Mouse (Mus musculus) neural tube, embryonic 15.5 days (tissue): ENCODE results near the gene Gm21970. TPM values are rescaled to one million over a fixed set of nuclear protein-coding genes. Genes with fewer than 3 reads are reported as not detected.

Experiments
- ATAC-seq: fragments of 200-750 bp; cut with Nextera tagmentation; 2 replicates; pipeline ENCODE4 v1.8.0; 2017; ENCODE audit warnings: mild to moderate bottlenecking, moderate TSS enrichment, moderate library complexity; ENCODE audit not compliant: low FRiP score
- H3K27ac ChIP-seq: fragments of 300-500 bp; sonication (generic); replicated peaks from 2 replicates; pipeline ENCODE4 v1.5.1; 2015; ENCODE audit warnings: mild to moderate bottlenecking, inconsistent platforms
- H3K27me3 ChIP-seq: fragments of 300-500 bp; sonication (generic); replicated peaks from 2 replicates; pipeline ENCODE4 v1.6.1; 2015; ENCODE audit warnings: inconsistent platforms
- H3K36me3 ChIP-seq: fragments of 300-500 bp; sonication (generic); 2 replicates; pipeline ENCODE4 v1.6.1; 2015; ENCODE audit warnings: inconsistent platforms
- H3K4me1 ChIP-seq: fragments of 300-500 bp; sonication (generic); 2 replicates; pipeline ENCODE4 v1.6.1; 2015; ENCODE audit warnings: inconsistent platforms
- H3K4me2 ChIP-seq: fragments of 300-500 bp; sonication (generic); 2 replicates; pipeline ENCODE4 v1.6.1; 2015; ENCODE audit warnings: inconsistent platforms, mild to moderate bottlenecking, moderate library complexity
- H3K4me3 ChIP-seq: fragments of 300-500 bp; sonication (generic); replicated peaks from 2 replicates; pipeline ENCODE4 v1.5.1; 2015; ENCODE audit warnings: mild to moderate bottlenecking, inconsistent platforms
- H3K9ac ChIP-seq: fragments of 300-500 bp; sonication (generic); replicated peaks from 2 replicates; pipeline ENCODE4 v1.6.1; 2015; ENCODE audit warnings: mild to moderate bottlenecking, inconsistent platforms
- H3K9me3 ChIP-seq: fragments of 300-500 bp; sonication (generic); replicated peaks from 2 replicates; pipeline ENCODE4 v1.6.1; 2016; ENCODE audit warnings: inconsistent platforms
- WGBS: fragments of 180-500 bp; shearing (Covaris S2); methylation state at CpG from one replicate; pipeline ENCODE4 v1.1.7; 2015; ENCODE audit warnings: mixed read lengths; 5-methylcytosine and 5-hydroxymethylcytosine counted together
- polyA plus RNA-seq: library from polyadenylated mRNA; unstranded; fragments of >200 nt; fragmentation: Nextera tagmentation; extraction: Ambion mirVana; gene quantifications from 2 replicates; pipeline ENCODE4 v1.2.1, GENCODE M21; 2015

Gene Gm21970
- polyA plus RNA-seq = not detected in 2 replicates

GRCm38 (mm10) chr16:91391421-91391820, at the start of gene Gm21970:
Gene Gm21970 (plus strand): TSS chr16:91391721.
- Histone ChIP-seq H3K4me3 (no peak within 1 kb of the TSS), H3K4me2 (no peak within 1 kb of the TSS), H3K27ac (no peak within 1 kb of the TSS), H3K27me3 (no peaks in the 10 kb centered on the region), H3K4me1 (no peaks in the 10 kb centered on the region), H3K9ac (no peak within 1 kb of the TSS), H3K9me3 (no peaks in the 10 kb centered on the region), H3K36me3 (peaks cover 57% of the 10 kb centered on the region)
- WGBS = 74% methylated on average over 5 of the region's 5 CpGs
- ATAC-seq = no peak

GRCm38 (mm10) chr16:91346491-91346890, 45.0 kb upstream of the Gm21970 start:
- no peak overlapping the region for H3K4me2 ChIP-seq

GRCm38 (mm10) chr16:91347491-91348263, 43.8 kb upstream of the Gm21970 start:
- peaks cover 51% of the 10 kb centered on the region for H3K27me3 ChIP-seq

More at GRCm38 (mm10) chr16:91346491-91346890, 45.0 kb upstream of the Gm21970 start:
- ATAC-seq = no peak
- Histone ChIP-seq H3K36me3 (no peaks in the 10 kb centered on the region), H3K27ac (no peak overlapping the region), H3K4me1 (peaks cover 13% of the 10 kb centered on the region), H3K9ac (no peak overlapping the region), H3K9me3 (no peaks in the 10 kb centered on the region), H3K27me3 (peaks cover 41% of the 10 kb centered on the region), H3K4me3 (no peak overlapping the region)
- WGBS = 75% methylated on average over 9 of the region's 9 CpGs

GRCm38 (mm10) chr16:91348264-91348565, 43.3 kb upstream of the Gm21970 start:
- Histone ChIP-seq H3K4me1 (peaks cover 13% of the 10 kb centered on the region), H3K27ac (no peak overlapping the region), H3K9me3 (no peaks in the 10 kb centered on the region), H3K9ac (no peak overlapping the region), H3K4me2 (peak overlapping the region; percentile 15; the same call in 1 of the 2 replicates), H3K27me3 (peaks cover 56% of the 10 kb centered on the region), H3K36me3 (no peaks in the 10 kb centered on the region), H3K4me3 (no peak overlapping the region)
- ATAC-seq = no peak
- WGBS = 45% methylated on average over 14 of the region's 14 CpGs

More at GRCm38 (mm10) chr16:91347491-91348263, 43.8 kb upstream of the Gm21970 start:
- Histone ChIP-seq H3K9ac (no peak overlapping the region), H3K4me3 (no peak overlapping the region), H3K9me3 (no peaks in the 10 kb centered on the region), H3K4me1 (peaks cover 13% of the 10 kb centered on the region), H3K36me3 (no peaks in the 10 kb centered on the region), H3K27ac (no peak overlapping the region), H3K4me2 (peak overlapping the region; percentile 15; the same call in 1 of the 2 replicates)
- no peak for ATAC-seq
- 53% methylated on average over 20 of the region's 20 CpGs for WGBS

- no peak for ATAC-seq
- H3K27me3 ChIP-seq = peaks cover 58% of the 10 kb centered on the region
- peaks cover 13% of the 10 kb centered on the region for H3K4me1 ChIP-seq
- no peak overlapping the region for H3K9ac ChIP-seq
- H3K27ac ChIP-seq = no peak overlapping the region
- H3K4me2 ChIP-seq = 0 out of 2 replicates have a peak overlapping the region, but pooled peaks have one; percentile 15
- H3K9me3 ChIP-seq = no peaks in the 10 kb centered on the region
- no peaks in the 10 kb centered on the region for H3K36me3 ChIP-seq
- H3K4me3 ChIP-seq = no peak overlapping the region
- 73% methylated on average over 28 of the region's 28 CpGs for WGBS
These were observed 42.8 kb upstream of the Gm21970 start for GRCm38 (mm10) chr16:91348588-91349330.

DNA sequence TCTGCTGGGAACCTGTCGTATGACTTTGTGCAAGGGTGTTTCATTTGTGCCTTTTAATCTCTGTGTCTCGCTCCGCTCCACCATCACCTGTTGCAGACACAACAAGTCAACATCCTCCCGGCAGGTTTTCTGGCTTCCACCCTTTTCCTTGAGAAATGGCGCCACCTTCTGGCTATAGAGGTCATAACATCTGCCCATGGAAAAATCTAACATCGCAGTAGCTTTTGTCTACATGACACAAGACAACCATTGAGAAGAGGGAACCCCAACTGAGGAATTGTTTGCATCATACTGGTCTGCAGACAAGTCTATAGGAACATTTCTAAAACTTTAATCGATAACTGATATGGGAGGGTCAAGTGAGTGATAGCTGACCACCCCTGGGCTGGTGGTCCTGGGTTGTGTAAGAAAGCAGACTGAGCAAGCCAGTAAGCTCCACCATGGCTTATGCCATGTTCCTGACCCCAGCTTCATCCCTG, 39.4 kb upstream of the Gm21970 start:
- no peaks in the 10 kb centered on the region for H3K36me3 ChIP-seq
- ATAC-seq = no peak
- H3K9ac ChIP-seq = no peak overlapping the region
- peaks cover 13% of the 10 kb centered on the region for H3K4me1 ChIP-seq
- H3K4me3 ChIP-seq = no peak overlapping the region
- WGBS = 2% methylated on average over 7 of the region's 7 CpGs
- peaks cover 59% of the 10 kb centered on the region for H3K27me3 ChIP-seq
- no peak overlapping the region for H3K27ac ChIP-seq
- no peak overlapping the region for H3K4me2 ChIP-seq
- H3K9me3 ChIP-seq = no peaks in the 10 kb centered on the region

- no peak for ATAC-seq
- H3K27me3 ChIP-seq = peaks cover 59% of the 10 kb centered on the region
These were observed 38.8 kb upstream of the Gm21970 start for GRCm38 (mm10) chr16:91352749-91353148.

DNA sequence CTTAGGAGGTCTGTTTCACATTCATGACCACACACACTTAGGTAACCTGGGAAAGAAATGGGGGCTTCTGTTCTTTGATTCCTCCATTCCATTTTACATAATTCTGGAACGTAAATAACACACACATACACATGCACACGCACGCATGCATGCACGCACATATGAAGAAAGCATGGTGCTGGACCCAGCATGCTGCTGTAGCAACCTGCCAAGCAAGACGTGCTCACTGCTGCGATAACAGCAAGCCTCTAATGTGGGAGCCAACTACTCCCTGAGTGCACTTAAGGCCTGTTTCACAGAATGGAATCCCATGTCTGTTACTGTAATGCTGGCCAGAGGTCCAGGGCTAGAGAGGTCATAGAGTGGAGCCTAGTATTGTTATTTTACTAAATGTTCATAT, 38.3 kb upstream of the Gm21970 start:
- WGBS = 85% methylated on average over 6 of the region's 6 CpGs
- H3K4me3 ChIP-seq = no peak overlapping the region
- no peaks in the 10 kb centered on the region for H3K36me3 ChIP-seq
- H3K9ac ChIP-seq = no peak overlapping the region
- ATAC-seq = no peak
- H3K9me3 ChIP-seq = no peaks in the 10 kb centered on the region
- H3K4me2 ChIP-seq = no peak overlapping the region
- peaks cover 7% of the 10 kb centered on the region for H3K4me1 ChIP-seq
- peaks cover 57% of the 10 kb centered on the region for H3K27me3 ChIP-seq
- H3K27ac ChIP-seq = no peak overlapping the region

More at GRCm38 (mm10) chr16:91352749-91353148, 38.8 kb upstream of the Gm21970 start:
- Histone ChIP-seq H3K4me3 (no peak overlapping the region), H3K9ac (no peak overlapping the region), H3K4me2 (no peak overlapping the region), H3K4me1 (peaks cover 11% of the 10 kb centered on the region), H3K27ac (no peak overlapping the region), H3K9me3 (no peaks in the 10 kb centered on the region), H3K36me3 (no peaks in the 10 kb centered on the region)
- WGBS = 73% methylated on average over 7 of the region's 7 CpGs

DNA sequence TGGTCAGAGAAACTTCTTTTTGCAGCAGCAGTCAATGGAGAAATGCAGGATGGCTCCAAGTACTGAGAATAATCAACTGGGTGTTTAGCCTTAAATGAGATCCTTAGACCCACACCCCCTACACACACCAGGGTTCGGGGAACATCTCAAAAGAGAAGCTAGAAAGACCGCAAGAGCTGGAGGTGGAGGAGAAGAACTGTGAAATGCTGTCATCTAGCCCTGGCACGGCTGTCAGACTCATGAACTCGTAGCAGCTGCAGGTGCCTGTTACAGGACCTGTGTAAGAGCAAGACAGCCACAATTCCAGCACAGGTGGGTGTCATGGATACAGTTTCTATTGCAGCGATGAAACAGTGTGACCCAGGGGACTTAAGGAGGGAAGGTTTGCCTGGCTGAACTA, 37.9 kb upstream of the Gm21970 start:
- no peak for ATAC-seq
- H3K36me3 ChIP-seq = no peaks in the 10 kb centered on the region
- H3K4me2 ChIP-seq = no peak overlapping the region
- no peak overlapping the region for H3K27ac ChIP-seq
- no peak overlapping the region for H3K9ac ChIP-seq
- H3K27me3 ChIP-seq = peaks cover 57% of the 10 kb centered on the region
- no peaks in the 10 kb centered on the region for H3K9me3 ChIP-seq
- peaks cover 4% of the 10 kb centered on the region; the same call in 1 of the 2 replicates for H3K4me1 ChIP-seq
- H3K4me3 ChIP-seq = no peak overlapping the region
- 77% methylated on average over 5 of the region's 5 CpGs for WGBS

DNA sequence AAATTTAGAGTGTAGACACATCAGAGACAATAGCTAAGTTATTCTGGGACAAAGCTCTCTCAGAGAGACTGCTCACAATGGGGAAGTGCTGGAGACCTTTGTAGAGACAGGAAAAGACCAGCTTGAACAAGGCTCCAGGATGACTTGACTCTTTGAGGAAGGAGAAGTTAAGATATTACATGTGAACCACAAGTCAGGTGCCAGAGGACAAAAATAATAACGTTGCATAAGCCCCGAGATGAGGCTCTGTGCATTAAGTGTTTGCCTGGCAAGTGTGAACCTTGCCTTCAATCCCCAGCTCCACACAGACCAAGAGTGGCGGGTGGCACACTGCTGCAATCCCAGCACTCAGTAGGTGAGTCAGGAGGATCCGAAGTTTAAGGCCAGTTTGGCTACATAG, 36.9 kb upstream of the Gm21970 start:
- no peaks in the 10 kb centered on the region for H3K9me3 ChIP-seq
- peaks cover 57% of the 10 kb centered on the region for H3K27me3 ChIP-seq
- H3K4me1 ChIP-seq = peaks cover 3% of the 10 kb centered on the region; the same call in 1 of the 2 replicates
- no peak overlapping the region for H3K4me2 ChIP-seq
- H3K27ac ChIP-seq = no peak overlapping the region
- no peak overlapping the region for H3K9ac ChIP-seq
- WGBS = 84% methylated on average over 4 of the region's 4 CpGs
- no peaks in the 10 kb centered on the region for H3K36me3 ChIP-seq
- no peak for ATAC-seq
- H3K4me3 ChIP-seq = no peak overlapping the region

GRCm38 (mm10) chr16:91355160-91355559, 36.4 kb upstream of the Gm21970 start:
- H3K9me3 ChIP-seq = no peaks in the 10 kb centered on the region
- H3K27ac ChIP-seq = no peak overlapping the region
- no peak overlapping the region for H3K4me2 ChIP-seq
- 74% methylated on average over 12 of the region's 12 CpGs for WGBS
- H3K27me3 ChIP-seq = peaks cover 54% of the 10 kb centered on the region
- no peak overlapping the region for H3K9ac ChIP-seq
- ATAC-seq = no peak
- no peak overlapping the region for H3K4me3 ChIP-seq
- H3K36me3 ChIP-seq = no peaks in the 10 kb centered on the region
- H3K4me1 ChIP-seq = peaks cover 3% of the 10 kb centered on the region; the same call in 1 of the 2 replicates
